Mouse (Mus musculus): ENCODE measurements around the gene Gm5134.

The Gm5134 gene

GRCm38 (mm10) chr10:75949053-75950045, 5.0 kb upstream of the Gm5134 start:
- ChIA-PET CTCF (interaction anchor here in 2 of 4 experiments (1.3 to 2.8 kb wide), 10 partner anchors 17 to 363 kb away, joined by 3 to 23 read pairs (median 8); partner anchors contain the start of genes Chchd10 (in 1 of the 2) and Gstt2 (in 1 of the 2)), POLR2A (interaction anchor here in 3 of 4 experiments (0.6 to 4.9 kb wide), 28 partner anchors 9 to 299 kb away, joined by 3 to 77 read pairs (median 6); partner anchors contain the start of genes Chchd10 (in 3 of the 3), Gm867 (in 2 of the 3), Gstt2 (in 2 of the 3) and Mif (in 2 of the 3))

- ChIA-PET POLR2A (interaction anchor here (0.6 to 4.9 kb wide), 46 partner anchors 11 to 1077 kb away, joined by 3 to 77 read pairs (median 6); partner anchors contain the start of genes Smarcb1 (in 3 of the 4), Chchd10 (in 2 of the 4), Gm867 (in 2 of the 4) and Mif (in 2 of the 4)), CTCF (interaction anchor here (0.5 to 2.8 kb wide), 67 partner anchors 9 to 1106 kb away, joined by 3 to 23 read pairs (median 4); partner anchors contain the start of genes Chchd10 (in 2 of the 4), Ddt (in 2 of the 4), Gm867 (in 1 of the 4) and Gstt2 (in 1 of the 4))
Observed at GRCm38 (mm10) chr10:75950791-75951210, 3.5 kb upstream of the Gm5134 start.

GRCm38 (mm10) chr10:75951424-75952050, 2.8 kb upstream of the Gm5134 start:
- CTCF ChIA-PET, result interaction anchor here (0.6 to 2.8 kb wide), 58 partner anchors 10 to 1105 kb away, joined by 3 to 23 read pairs (median 4); partner anchors contain the start of genes Chchd10 (in 2 of the 4), Gm867 (in 1 of the 4), Gstt2 (in 1 of the 4) and Mmp11 (in 1 of the 4)

GRCm38 (mm10) chr10:75973846-75974245, 19.5 kb downstream of the Gm5134 start:
- CTCF ChIA-PET, result interaction anchor here in 2 of 4 experiments (0.6 to 2.2 kb wide), 7 partner anchors 44 to 287 kb away, joined by 3 to 10 read pairs (median 3); no protein-coding TSS in a partner anchor
- POLR2A ChIA-PET, result interaction anchor here (0.6 to 2.8 kb wide), 6 partner anchors 10 to 396 kb away, joined by 3 to 6 read pairs (median 3); no protein-coding TSS in a partner anchor

More at GRCm38 (mm10) chr10:75951424-75952050, 2.8 kb upstream of the Gm5134 start:
- POLR2A ChIA-PET, result interaction anchor here (0.6 to 4.9 kb wide), 45 partner anchors 11 to 1076 kb away, joined by 3 to 77 read pairs (median 6); partner anchors contain the start of genes Smarcb1 (in 3 of the 4), Chchd10 (in 2 of the 4), Ddt (in 2 of the 4) and Gm867 (in 2 of the 4)

- ChIA-PET CTCF (interaction anchor here in 3 of 4 experiments (0.6 to 1.2 kb wide), 5 partner anchors 13 to 226 kb away, joined by 3 to 4 read pairs (median 3); no protein-coding TSS in a partner anchor), POLR2A (interaction anchor here in 2 of 4 experiments (0.5 to 2.8 kb wide), 3 partner anchors 13 to 75 kb away, joined by 4 to 7 read pairs (median 6); no protein-coding TSS in a partner anchor)
Observed at GRCm38 (mm10) chr10:75975216-75975615, 20.9 kb downstream of the Gm5134 start.

- ChIA-PET POLR2A (interaction anchor here in 2 of 4 experiments (0.6 to 1.0 kb wide), 4 partner anchors 10 to 305 kb away, joined by 3 read pairs; no protein-coding TSS in a partner anchor), CTCF (interaction anchor here in 3 of 4 experiments (0.6 to 0.7 kb wide), 3 partner anchors 32 to 343 kb away, joined by 3 to 6 read pairs (median 4); no protein-coding TSS in a partner anchor)
Observed at GRCm38 (mm10) chr10:75978119-75978834, 24.0 kb downstream of the Gm5134 start.

GRCm38 (mm10) chr10:75978835-75979157, 24.5 kb downstream of the Gm5134 start:
- ChIA-PET POLR2A (interaction anchor here in 2 of 4 experiments (0.6 to 1.0 kb wide), 2 partner anchors 15 to 305 kb away, joined by 3 read pairs; no protein-coding TSS in a partner anchor), CTCF (interaction anchor here in 1 of 4 experiments (0.6 kb wide), 1 partner anchor 49 kb away, joined by 3 read pairs; no protein-coding TSS in a partner anchor)

GRCm38 (mm10) chr10:75979432-75979831, 25.1 kb downstream of the Gm5134 start:
- POLR2A ChIA-PET, result interaction anchor here in 1 of 4 experiments (1.2 kb wide), 1 partner anchor 10 kb away, joined by 3 read pairs; no protein-coding TSS in a partner anchor

GRCm38 (mm10) chr10:75990430-75991042, 36.2 kb downstream of the Gm5134 start:
- ChIA-PET POLR2A (interaction anchor here in 1 of 4 experiments (0.7 kb wide), 1 partner anchor 13 kb away, joined by 3 read pairs; no protein-coding TSS in a partner anchor), CTCF (interaction anchor here in 1 of 4 experiments (0.8 kb wide), 1 partner anchor 17 kb away, joined by 3 read pairs; no protein-coding TSS in a partner anchor)

More at GRCm38 (mm10) chr10:75979432-75979831, 25.1 kb downstream of the Gm5134 start:
- CTCF ChIA-PET, result interaction anchor here in 1 of 4 experiments (0.6 kb wide), 1 partner anchor 48 kb away, joined by 3 read pairs; no protein-coding TSS in a partner anchor

GRCm38 (mm10) chr10:75993616-75994240, 39.4 kb downstream of the Gm5134 start:
- ChIA-PET CTCF (interaction anchor here in 3 of 4 experiments (0.6 to 1.5 kb wide), 6 partner anchors 9 to 1198 kb away, joined by 3 to 5 read pairs (median 3); no protein-coding TSS in a partner anchor), POLR2A (interaction anchor here (0.5 to 1.4 kb wide), 15 partner anchors 9 to 199 kb away, joined by 3 to 4 read pairs (median 3); partner anchors contain the start of gene Gstt2 (in 1 of the 4))

- ChIA-PET POLR2A (interaction anchor here in 3 of 4 experiments (0.7 to 1.4 kb wide), 7 partner anchors 8 to 157 kb away, joined by 3 to 4 read pairs (median 3); partner anchors contain the start of gene Gstt2 (in 1 of the 3)), CTCF (interaction anchor here in 3 of 4 experiments (0.6 to 1.4 kb wide), 4 partner anchors 8 to 1197 kb away, joined by 3 to 5 read pairs (median 4); no protein-coding TSS in a partner anchor)
Observed at GRCm38 (mm10) chr10:75994531-75995210, 40.4 kb downstream of the Gm5134 start.

GRCm38 (mm10) chr10:75995463-75995862, 41.1 kb downstream of the Gm5134 start:
- ChIA-PET POLR2A (interaction anchor here in 1 of 4 experiments (0.6 to 1.1 kb wide), 2 partner anchors 8 to 72 kb away, joined by 3 read pairs; no protein-coding TSS in a partner anchor), CTCF (interaction anchor here in 1 of 4 experiments (0.7 kb wide), 1 partner anchor 207 kb away, joined by 3 read pairs; no protein-coding TSS in a partner anchor)

- CTCF ChIA-PET, result interaction anchor here in 1 of 4 experiments (0.7 kb wide), 1 partner anchor 206 kb away, joined by 3 read pairs; no protein-coding TSS in a partner anchor
- POLR2A ChIA-PET, result interaction anchor here in 2 of 4 experiments (0.5 to 0.6 kb wide), 4 partner anchors 28 to 93 kb away, joined by 3 to 6 read pairs (median 3); no protein-coding TSS in a partner anchor
Observed at GRCm38 (mm10) chr10:75996315-75996714, 42.0 kb downstream of the Gm5134 start.

- ChIA-PET POLR2A (interaction anchor here (0.6 to 1.4 kb wide), 10 partner anchors 12 to 371 kb away, joined by 3 to 6 read pairs (median 4); partner anchors contain the start of genes Mmp11 (in 1 of the 4) and Zfp280b (in 1 of the 4)), CTCF (interaction anchor here in 1 of 4 experiments (0.6 kb wide), 1 partner anchor 352 kb away, joined by 3 read pairs; no protein-coding TSS in a partner anchor)
Observed at GRCm38 (mm10) chr10:76001160-76001559, 46.8 kb downstream of the Gm5134 start.

All from embryonic stem cell, embryonic (primary cell).